Mouse (Mus musculus): ENCODE results near the gene Ercc8. TPM values are rescaled to one million over a fixed set of nuclear protein-coding genes. Genes with fewer than 3 reads are reported as not detected.

Ercc8 gene
- polyA plus RNA-seq, 1 experiment from 2014 or later, result 36.2 TPM

DNA sequence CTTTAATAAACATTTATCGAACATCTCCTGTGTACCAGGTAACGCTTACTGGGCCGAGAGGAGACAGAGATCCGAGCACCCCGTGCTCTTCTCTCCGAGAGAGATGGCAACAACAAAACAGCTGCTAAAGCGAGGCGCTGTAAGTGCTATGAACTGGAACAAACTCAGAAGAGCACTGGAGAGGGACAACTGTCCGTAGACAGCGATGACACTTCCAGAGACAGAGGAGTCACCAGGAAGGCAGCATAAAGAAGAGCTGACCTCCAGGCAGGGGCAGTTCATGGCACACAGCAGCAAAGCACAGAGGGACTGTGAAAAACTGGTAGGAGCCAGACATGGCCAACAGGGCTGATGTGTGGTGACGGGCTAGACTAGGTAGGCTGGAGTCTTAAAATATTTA is 34.4 kb upstream of the Ercc8 start:
- Histone ChIP-seq H3K4me1 (ENCODE audit: control insufficient read depth, insufficient read depth, low read length) (peaks cover 6% of the 10 kb centered on the region; the same call in 1 of the 2 replicates), H3K27ac (ENCODE audit: low read depth, low read length) (no peak overlapping the region), H3K9ac (ENCODE audit: low read length) (no peak overlapping the region), H3K4me3 (ENCODE audit: low read depth, low read length) (no peak overlapping the region), H3K9me3 (replicated peaks; ENCODE audit: control insufficient read depth, low read length) (no peaks in the 10 kb centered on the region), H3K36me3 (ENCODE audit: control insufficient read depth, insufficient read depth, low read length) (no peaks in the 10 kb centered on the region), H3K27me3 (replicated peaks; ENCODE audit: control insufficient read depth, insufficient read depth, low read length) (no peaks in the 10 kb centered on the region), H3K4me2 (ENCODE audit: low read length) (no peak overlapping the region)
- no peak for DNase-seq (ENCODE audit: low spot score)
- ATAC-seq, result no peak
- 83% methylated on average over 11 of the region's 11 CpGs for WGBS

DNA sequence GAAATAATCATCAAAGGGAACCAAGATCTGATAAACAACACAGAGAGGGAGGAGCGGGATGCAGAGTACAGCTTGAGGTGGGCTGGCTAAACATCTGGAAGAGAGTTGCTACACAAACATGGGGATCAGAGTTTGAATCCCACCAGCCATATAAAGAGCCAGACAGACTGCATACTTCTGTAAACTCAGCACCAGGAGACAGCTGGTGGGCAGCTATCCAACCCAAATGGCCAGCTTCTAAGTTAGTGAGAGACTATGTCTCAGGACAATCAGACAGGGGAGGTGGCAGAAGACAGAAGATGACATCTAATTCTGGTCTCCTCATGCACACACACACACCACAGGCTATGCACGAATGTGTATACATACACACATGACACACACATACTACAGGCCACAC is 32.3 kb upstream of the Ercc8 start:
- H3K9me3 ChIP-seq (replicated peaks; ENCODE audit: control insufficient read depth, low read length), result no peaks in the 10 kb centered on the region
- no peak for DNase-seq (ENCODE audit: low spot score)
- WGBS, result 96% methylated on average over 2 of the region's 2 CpGs
- no peak overlapping the region for H3K4me3 ChIP-seq (ENCODE audit: low read depth, low read length)
- H3K27ac ChIP-seq (ENCODE audit: low read depth, low read length), result no peak overlapping the region
- H3K27me3 ChIP-seq (replicated peaks; ENCODE audit: control insufficient read depth, insufficient read depth, low read length), result no peaks in the 10 kb centered on the region
- H3K9ac ChIP-seq (ENCODE audit: low read length), result no peak overlapping the region
- H3K4me1 ChIP-seq (ENCODE audit: control insufficient read depth, insufficient read depth, low read length), result peaks cover 6% of the 10 kb centered on the region; the same call in 1 of the 2 replicates
- no peaks in the 10 kb centered on the region for H3K36me3 ChIP-seq (ENCODE audit: control insufficient read depth, insufficient read depth, low read length)
- H3K4me2 ChIP-seq (ENCODE audit: low read length), result no peak overlapping the region
- ATAC-seq, result no peak

DNA sequence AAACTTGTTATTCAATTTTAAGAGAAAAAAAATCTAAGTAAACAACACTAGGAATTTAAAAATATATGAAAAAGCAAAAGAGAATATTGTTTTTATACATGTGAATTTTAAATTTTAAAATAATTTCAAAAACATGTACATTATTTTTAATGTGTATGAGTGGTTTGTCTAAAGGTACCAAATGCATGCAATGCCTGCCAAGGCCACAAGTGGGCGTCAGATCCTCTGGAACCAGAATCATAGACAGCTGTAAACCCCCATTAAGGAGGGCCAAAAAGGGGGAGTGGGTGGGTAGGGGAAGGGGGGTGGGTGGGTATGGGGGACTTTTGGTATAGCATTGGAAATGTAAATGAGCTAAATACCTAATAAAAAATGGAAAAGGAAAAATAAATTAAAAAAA is 31.4 kb upstream of the Ercc8 start:
- Histone ChIP-seq H3K27ac (ENCODE audit: low read depth, low read length) (no peak overlapping the region), H3K4me1 (ENCODE audit: control insufficient read depth, insufficient read depth, low read length) (peaks cover 6% of the 10 kb centered on the region; the same call in 1 of the 2 replicates), H3K9me3 (replicated peaks; ENCODE audit: control insufficient read depth, low read length) (no peaks in the 10 kb centered on the region), H3K9ac (ENCODE audit: low read length) (no peak overlapping the region), H3K4me2 (ENCODE audit: low read length) (no peak overlapping the region), H3K36me3 (ENCODE audit: control insufficient read depth, insufficient read depth, low read length) (no peaks in the 10 kb centered on the region), H3K4me3 (ENCODE audit: low read depth, low read length) (no peak overlapping the region), H3K27me3 (replicated peaks; ENCODE audit: control insufficient read depth, insufficient read depth, low read length) (no peaks in the 10 kb centered on the region)
- ATAC-seq (peak; percentile 30; the same call in 1 of the 2 replicates), DNase-seq (ENCODE audit: low spot score) (peak; percentile 61)
- WGBS, result 4% methylated on average over 1 of the region's 1 CpGs

DNA sequence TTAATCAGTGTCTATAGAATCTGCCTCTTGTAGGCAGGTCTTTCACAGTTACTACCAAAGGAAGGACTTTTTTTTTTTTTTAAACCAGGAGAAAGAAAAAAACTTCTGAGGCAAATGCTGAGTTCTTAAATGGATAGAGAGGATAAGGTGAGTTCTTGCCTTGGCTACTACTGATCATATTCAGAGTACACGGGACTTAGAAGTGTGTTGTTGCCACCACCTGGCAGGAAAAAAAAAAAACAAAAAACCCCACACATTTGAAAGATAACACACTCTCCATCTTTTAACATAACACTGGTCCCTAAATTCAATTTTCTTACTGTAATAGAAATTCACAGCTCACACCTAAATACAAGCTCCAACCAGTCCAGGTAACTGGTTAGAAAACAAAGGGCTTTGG is 30.6 kb upstream of the Ercc8 start:
- 46% methylated on average over 1 of the region's 1 CpGs for WGBS
- Histone ChIP-seq H3K27ac (ENCODE audit: low read depth, low read length) (no peak overlapping the region), H3K9ac (ENCODE audit: low read length) (no peak overlapping the region), H3K4me3 (ENCODE audit: low read depth, low read length) (no peak overlapping the region), H3K4me2 (ENCODE audit: low read length) (no peak overlapping the region), H3K9me3 (replicated peaks; ENCODE audit: control insufficient read depth, low read length) (no peaks in the 10 kb centered on the region), H3K27me3 (replicated peaks; ENCODE audit: control insufficient read depth, insufficient read depth, low read length) (no peaks in the 10 kb centered on the region), H3K36me3 (ENCODE audit: control insufficient read depth, insufficient read depth, low read length) (no peaks in the 10 kb centered on the region), H3K4me1 (ENCODE audit: control insufficient read depth, insufficient read depth, low read length) (peaks cover 5% of the 10 kb centered on the region; the same call in 1 of the 2 replicates)
- ATAC-seq (no peak), DNase-seq (ENCODE audit: low spot score) (no peak)

DNA sequence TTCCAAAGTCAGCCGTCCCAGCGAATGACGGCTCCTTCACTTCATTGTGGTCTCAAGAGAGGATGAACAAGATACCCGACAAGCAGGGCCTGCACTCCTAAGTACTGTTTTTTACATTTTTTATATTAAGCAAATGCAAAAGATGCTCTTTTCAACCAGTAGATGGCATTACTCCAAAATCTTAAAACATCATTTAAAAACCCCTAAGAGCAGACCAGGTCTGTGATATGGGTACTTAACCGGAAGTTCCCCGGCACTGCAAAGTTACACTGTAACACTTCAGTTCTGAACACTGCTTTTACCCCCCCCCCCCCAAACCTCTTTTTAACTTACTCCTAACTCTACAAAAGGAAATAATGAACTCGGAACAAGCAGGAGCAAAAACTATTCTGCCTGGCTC is 29.5 kb upstream of the Ercc8 start:
- Histone ChIP-seq H3K4me3 (ENCODE audit: low read depth, low read length) (no peak overlapping the region), H3K4me2 (ENCODE audit: low read length) (no peak overlapping the region), H3K27me3 (replicated peaks; ENCODE audit: control insufficient read depth, insufficient read depth, low read length) (no peaks in the 10 kb centered on the region), H3K36me3 (ENCODE audit: control insufficient read depth, insufficient read depth, low read length) (no peaks in the 10 kb centered on the region), H3K9ac (ENCODE audit: low read length) (no peak overlapping the region), H3K9me3 (replicated peaks; ENCODE audit: control insufficient read depth, low read length) (no peaks in the 10 kb centered on the region), H3K27ac (ENCODE audit: low read depth, low read length) (no peak overlapping the region), H3K4me1 (ENCODE audit: control insufficient read depth, insufficient read depth, low read length) (no peaks in the 10 kb centered on the region)
- ATAC-seq (no peak), DNase-seq (ENCODE audit: low spot score) (peak; percentile 47)
- WGBS, result 57% methylated on average over 7 of the region's 7 CpGs

DNA sequence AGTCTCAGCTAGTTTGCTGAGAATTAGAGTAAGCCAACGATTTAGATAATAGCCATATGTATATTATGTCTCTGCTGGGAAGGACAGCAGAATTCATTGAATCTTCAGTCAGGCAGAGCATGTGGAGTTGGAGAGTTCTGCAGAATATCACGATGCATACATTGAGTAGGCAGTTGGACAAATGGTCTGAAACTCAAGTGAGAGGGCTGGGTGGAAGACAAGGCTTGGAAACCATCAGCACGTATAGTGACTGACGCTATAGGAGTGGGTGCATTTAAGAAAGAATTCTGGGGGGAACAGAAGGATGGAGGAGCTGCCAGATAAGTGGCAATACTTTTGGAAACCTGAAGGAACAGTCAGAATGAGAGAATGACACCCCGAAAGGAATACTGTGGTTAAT is 27.8 kb upstream of the Ercc8 start:
- Histone ChIP-seq H3K36me3 (ENCODE audit: control insufficient read depth, insufficient read depth, low read length) (no peaks in the 10 kb centered on the region), H3K27me3 (replicated peaks; ENCODE audit: control insufficient read depth, insufficient read depth, low read length) (no peaks in the 10 kb centered on the region), H3K4me2 (ENCODE audit: low read length) (no peak overlapping the region), H3K27ac (ENCODE audit: low read depth, low read length) (no peak overlapping the region), H3K9ac (ENCODE audit: low read length) (no peak overlapping the region), H3K9me3 (replicated peaks; ENCODE audit: control insufficient read depth, low read length) (no peaks in the 10 kb centered on the region), H3K4me3 (ENCODE audit: low read depth, low read length) (no peak overlapping the region), H3K4me1 (ENCODE audit: control insufficient read depth, insufficient read depth, low read length) (no peaks in the 10 kb centered on the region)
- DNase-seq (ENCODE audit: low spot score) (no peak), ATAC-seq (no peak)
- WGBS, result 92% methylated on average over 5 of the region's 5 CpGs

DNA sequence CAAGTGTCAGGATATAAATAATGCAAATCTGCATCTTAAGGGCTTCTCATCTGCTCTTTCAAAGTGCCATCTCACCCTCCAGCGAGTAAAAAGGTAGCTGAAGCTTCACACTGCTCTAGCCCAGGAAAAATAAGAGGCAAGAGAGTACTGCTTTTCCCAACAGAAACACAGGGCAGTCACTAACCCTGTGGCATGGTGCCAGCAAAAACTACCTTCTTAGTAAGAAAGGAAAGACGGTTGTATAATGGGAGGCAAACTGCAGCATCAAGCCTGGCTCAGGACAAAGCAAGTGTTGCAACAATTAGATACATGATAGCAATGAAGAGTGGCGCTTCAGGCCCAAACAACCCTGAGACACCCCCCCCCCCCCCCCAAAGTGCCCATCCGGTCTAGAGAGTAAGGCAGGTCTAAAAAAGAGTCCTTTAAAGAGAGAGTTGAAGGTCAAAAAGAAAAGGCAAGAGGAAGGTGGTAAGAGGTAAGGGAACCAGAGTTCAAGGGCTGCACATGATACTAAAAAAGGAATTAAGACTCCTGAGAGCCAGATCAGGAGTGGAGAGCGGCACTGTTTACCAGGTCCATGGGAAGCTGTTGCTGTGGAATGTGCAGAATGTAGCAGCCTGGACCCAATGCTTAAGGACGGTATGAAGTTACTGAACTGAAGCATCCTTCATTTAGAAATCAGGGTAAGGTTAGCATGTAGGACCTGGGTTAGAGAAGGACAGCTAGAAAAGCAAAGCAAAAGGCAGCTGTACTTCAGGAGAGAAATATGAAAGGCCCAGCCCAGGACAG is 26.3 kb upstream of the Ercc8 start:
- Histone ChIP-seq H3K27me3 (replicated peaks; ENCODE audit: control insufficient read depth, insufficient read depth, low read length) (no peaks in the 10 kb centered on the region), H3K9me3 (replicated peaks; ENCODE audit: control insufficient read depth, low read length) (no peaks in the 10 kb centered on the region), H3K36me3 (ENCODE audit: control insufficient read depth, insufficient read depth, low read length) (no peaks in the 10 kb centered on the region), H3K4me1 (ENCODE audit: control insufficient read depth, insufficient read depth, low read length) (no peaks in the 10 kb centered on the region), H3K27ac (ENCODE audit: low read depth, low read length) (no peak overlapping the region), H3K4me3 (ENCODE audit: low read depth, low read length) (no peak overlapping the region), H3K4me2 (ENCODE audit: low read length) (no peak overlapping the region), H3K9ac (ENCODE audit: low read length) (no peak overlapping the region)
- DNase-seq (ENCODE audit: low spot score) (peak; percentile 23), ATAC-seq (no peak)
- 68% methylated on average over 6 of the region's 6 CpGs for WGBS

DNA sequence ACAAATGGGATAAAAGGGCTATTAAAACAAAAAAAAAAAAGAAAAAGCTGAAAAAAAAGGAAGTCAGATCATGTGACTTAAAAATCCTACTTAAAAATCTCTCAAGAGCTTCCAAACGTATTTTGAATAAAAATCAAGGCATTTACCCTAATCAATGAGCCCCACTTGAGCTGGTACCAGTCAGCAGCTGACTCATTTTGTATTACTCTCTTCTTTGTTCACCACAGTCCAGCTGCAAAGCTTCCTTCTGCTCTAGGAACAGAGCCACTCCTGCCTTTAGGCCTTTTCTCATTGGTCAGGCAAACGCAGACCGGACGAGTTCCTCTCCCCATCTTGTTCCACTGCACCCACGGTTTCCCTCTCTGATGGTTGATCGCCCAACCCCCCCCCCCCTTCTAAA is 22.9 kb upstream of the Ercc8 start:
- 71% methylated on average over 6 of the region's 6 CpGs for WGBS
- no peak overlapping the region for H3K9ac ChIP-seq (ENCODE audit: low read length)
- H3K36me3 ChIP-seq (ENCODE audit: control insufficient read depth, insufficient read depth, low read length), result no peaks in the 10 kb centered on the region
- DNase-seq (ENCODE audit: low spot score) (peak; percentile 42), ATAC-seq (no peak)
- H3K4me1 ChIP-seq (ENCODE audit: control insufficient read depth, insufficient read depth, low read length), result no peaks in the 10 kb centered on the region
- H3K9me3 ChIP-seq (replicated peaks; ENCODE audit: control insufficient read depth, low read length), result no peaks in the 10 kb centered on the region
- H3K27ac ChIP-seq (ENCODE audit: low read depth, low read length), result no peak overlapping the region
- H3K4me2 ChIP-seq (ENCODE audit: low read length), result no peak overlapping the region
- no peaks in the 10 kb centered on the region for H3K27me3 ChIP-seq (replicated peaks; ENCODE audit: control insufficient read depth, insufficient read depth, low read length)
- no peak overlapping the region for H3K4me3 ChIP-seq (ENCODE audit: low read depth, low read length)

DNA sequence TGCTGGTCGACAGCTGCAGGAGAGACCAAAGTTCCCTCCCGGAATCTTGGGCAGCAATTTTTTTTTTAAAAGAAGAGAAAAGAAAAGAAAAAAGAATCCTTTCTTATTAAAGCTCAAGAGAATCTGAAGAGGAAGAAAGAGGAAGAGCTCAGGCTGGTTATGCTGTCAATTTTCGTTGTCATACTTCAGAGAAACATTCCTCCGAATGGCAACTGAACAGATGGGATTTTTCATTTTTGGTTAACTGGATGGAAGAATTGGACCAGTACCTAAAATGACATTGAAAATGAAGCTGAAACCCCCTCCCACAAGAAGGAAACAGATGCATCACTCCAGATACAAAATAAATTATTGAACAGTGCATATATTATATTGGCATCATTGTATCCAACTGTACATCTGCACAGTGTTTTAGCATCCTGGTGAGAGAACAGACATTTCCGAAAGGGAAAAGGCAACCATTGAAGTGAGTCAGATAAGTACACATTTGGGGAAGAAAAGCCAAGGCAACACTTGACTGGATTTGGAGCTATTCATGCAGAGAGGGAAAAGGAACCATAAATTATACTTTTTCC is 20.0 kb upstream of the Ercc8 start:
- no peaks in the 10 kb centered on the region for H3K27me3 ChIP-seq (replicated peaks; ENCODE audit: control insufficient read depth, insufficient read depth, low read length)
- H3K9ac ChIP-seq (ENCODE audit: low read length), result no peak overlapping the region
- ATAC-seq (no peak), DNase-seq (ENCODE audit: low spot score) (no peak)
- no peaks in the 10 kb centered on the region for H3K4me1 ChIP-seq (ENCODE audit: control insufficient read depth, insufficient read depth, low read length)
- no peaks in the 10 kb centered on the region for H3K9me3 ChIP-seq (replicated peaks; ENCODE audit: control insufficient read depth, low read length)
- H3K36me3 ChIP-seq (ENCODE audit: control insufficient read depth, insufficient read depth, low read length), result no peaks in the 10 kb centered on the region
- no peak overlapping the region for H3K4me3 ChIP-seq (ENCODE audit: low read depth, low read length)
- H3K27ac ChIP-seq (ENCODE audit: low read depth, low read length), result no peak overlapping the region
- no peak overlapping the region for H3K4me2 ChIP-seq (ENCODE audit: low read length)
- 80% methylated on average over 5 of the region's 5 CpGs for WGBS

Measured in forebrain, embryonic 14.5 days (tissue).